9 mouse cellular contexts compared by ENCODE assay signal in the genomic region with DNA sequence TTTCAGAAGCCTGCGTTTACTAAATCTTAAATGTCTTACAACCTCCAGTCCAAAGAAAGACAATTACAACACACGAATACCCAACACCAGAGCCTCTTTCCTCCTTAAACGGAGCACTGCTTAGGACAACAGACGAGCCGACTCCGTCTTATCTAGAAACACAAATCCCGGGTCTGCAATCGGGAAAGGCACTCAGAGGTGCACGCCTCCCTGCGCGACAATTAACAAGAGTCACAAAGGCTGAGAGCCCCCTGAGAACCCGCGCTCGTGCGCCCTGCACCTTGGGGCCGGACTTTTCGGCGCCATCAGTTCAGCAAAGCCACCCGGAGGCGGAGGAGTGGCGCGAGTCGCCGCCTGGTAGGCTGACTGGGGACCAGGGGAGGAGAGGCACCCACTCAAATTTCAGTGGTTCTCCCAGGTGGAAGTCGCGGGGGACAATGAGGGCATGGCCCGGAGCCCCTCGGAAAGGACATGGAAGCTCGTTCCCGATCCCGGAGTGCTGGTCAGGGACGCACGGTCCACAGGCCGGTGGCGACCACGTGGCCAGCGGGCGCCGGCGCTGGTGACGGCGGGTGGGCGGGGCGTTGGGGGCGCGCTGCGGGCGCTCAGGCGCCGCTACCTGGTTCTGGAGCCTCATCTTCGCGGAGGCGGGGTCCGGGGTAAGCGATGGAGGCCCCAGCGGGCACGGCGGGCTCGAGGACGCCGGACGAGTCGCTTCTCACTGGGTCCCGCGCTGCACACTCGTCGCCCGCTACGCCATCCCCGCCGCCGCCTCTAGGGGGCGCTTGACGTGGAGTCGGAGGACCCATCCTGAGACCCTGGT. TPM values are rescaled to one million over a fixed set of nuclear protein-coding genes. Genes with fewer than 3 reads are reported as not detected.
A peak's percentile ranks its signal among the peaks of the same experiment; 100 is the strongest.
DNase-seq lines count a peak whose midpoint lies in the region; ATAC-seq lines count a peak whose summit lies in the region.
"Had no signal": no experiment of that assay in that cellular context is flagged by ENCODE, and none has a peak within 500 bp of the region (broad histone marks: within the 10 kb centered on the region; RNA-seq: fewer than 3 reads in every experiment).

A gene (minus strand): TSS at position 732 of the 823 bp plus-strand sequence.

- H3K4me3 ChIP-seq in intestine, embryonic 16.5 days (ENCODE audit: low read length) = peak within 1 kb of the TSS; percentile 67
- peak within 1 kb of the TSS; percentile 62 for H3K4me3 ChIP-seq in midbrain, embryonic 11.5 days (ENCODE audit: low read depth, low read length)

- H3K27me3 ChIP-seq in intestine, embryonic 16.5 days (replicated peaks; ENCODE audit: control insufficient read depth, insufficient read depth, low read length) = no peaks in the 10 kb centered on the region
- no peaks in the 10 kb centered on the region for H3K27me3 ChIP-seq in midbrain, embryonic 11.5 days (ENCODE audit: control insufficient read depth, insufficient read depth, low read length)

- peak within 1 kb of the TSS; percentile 92 for H3K4me2 ChIP-seq in intestine, embryonic 16.5 days (ENCODE audit: low read depth, low read length)
- peak within 1 kb of the TSS; percentile 78 for H3K4me2 ChIP-seq in midbrain, embryonic 11.5 days

- under 1% methylated on average over 75 of the region's 75 CpGs for WGBS in intestine, embryonic 16.5 days
- under 1% methylated on average over 69 of the region's 75 CpGs for WGBS in midbrain, embryonic 11.5 days

- no peaks in the 10 kb centered on the region for H3K4me1 ChIP-seq in intestine, embryonic 16.5 days (ENCODE audit: control insufficient read depth, insufficient read depth, low read length)
- H3K4me1 ChIP-seq in midbrain, embryonic 11.5 days (ENCODE audit: control insufficient read depth, insufficient read depth, low read length) = peaks cover 3% of the 10 kb centered on the region; the same call in 1 of the 2 replicates

- intact Hi-C loops in left cerebral cortex, postnatal 14 days (cut with DNase I) = loop anchor here (5.0 kb wide), 1 partner anchor 59 kb away; no protein-coding TSS in a partner anchor

- H3K9ac ChIP-seq in intestine, embryonic 16.5 days (ENCODE audit: low read depth, low read length) = peak within 1 kb of the TSS; percentile 73
- H3K9ac ChIP-seq in midbrain, embryonic 11.5 days (ENCODE audit: low read length) = peak within 1 kb of the TSS; percentile 90

- peak; percentile 76 for DNase-seq in adrenal gland, postnatal 10 days
- DNase-seq in gastrocnemius, postnatal 25 days = peak; percentile 8
- peak; percentile 43 to 72 for DNase-seq in left cerebral cortex, postnatal 14 days (ENCODE audit: low spot score in 2 of 2)
- DNase-seq in midbrain, embryonic 11.5 days (ENCODE audit: low spot score, missing footprints) = peak; percentile 100
- DNase-seq in spleen, adult 18-20 months = peak; percentile 3 to 4
- no peak for DNase-seq in c-Kit-positive CD71-positive TER-119-positive erythroid progenitor cells, embryonic 14.5 days (ENCODE audit: low spot score)

- no peaks in the 10 kb centered on the region for H3K9me3 ChIP-seq in intestine, embryonic 16.5 days (ENCODE audit: control insufficient read depth, low read length)
- no peaks in the 10 kb centered on the region for H3K9me3 ChIP-seq in midbrain, embryonic 11.5 days (ENCODE audit: control insufficient read depth, low read length)

- ATAC-seq in common myeloid progenitor, adult 5-6 weeks (replicated peaks; ENCODE audit: low read depth, poor library complexity, severe bottlenecking) = peak; percentile 63
- ATAC-seq in intestine, embryonic 16.5 days = peak; percentile 96
- peak; percentile 97 for ATAC-seq in midbrain, embryonic 11.5 days (ENCODE audit: low FRiP score)

- H3K27ac ChIP-seq in intestine, embryonic 16.5 days (ENCODE audit: low read length) = 0 out of 2 replicates have a peak within 1 kb of the TSS, but pooled peaks have one; percentile 8
- peak within 1 kb of the TSS; percentile 71 for H3K27ac ChIP-seq in midbrain, embryonic 11.5 days (ENCODE audit: low read depth, low read length)

- H3K36me3 ChIP-seq in intestine, embryonic 16.5 days (ENCODE audit: control insufficient read depth, insufficient read depth, low read length) = no peaks in the 10 kb centered on the region
- no peaks in the 10 kb centered on the region for H3K36me3 ChIP-seq in midbrain, embryonic 11.5 days (ENCODE audit: control insufficient read depth, insufficient read depth, low read length)

RNA-seq across cellular contexts. Expression of the gene that starts here (rescaled TPM):
- total RNA-seq in adrenal gland, postnatal 10 days (2021) = 1 to 10 TPM; 5.9 to 8.4 TPM
- not detected in 2 replicates for total RNA-seq in common myeloid progenitor, adult 5-6 weeks (2017)
- total RNA-seq in gastrocnemius, postnatal 25 days (2021) = not detected
- polyA plus RNA-seq in intestine, embryonic 16.5 days (2015; fragmentation: Nextera tagmentation; extraction: Ambion mirVana) = 38.6 and 46.3 TPM in 2 replicates
- 100 to 1,000 TPM in 1 of 2 experiments, 10 to 100 TPM in 1; 91.8 to 116 TPM for total RNA-seq in left cerebral cortex, postnatal 14 days (2021)
- 240 and 250 TPM in 2 replicates for polyA plus RNA-seq in midbrain, embryonic 11.5 days (2014; fragmentation: Nextera tagmentation; extraction: Ambion mirVana)
- total RNA-seq: gastrocnemius, postnatal 36 days had no signal

Comparison
In these comparisons a context has a peak if more than half of its experiments do, and no peak if none do; other contexts are left out.
1. RNA of the gene that starts here (total RNA-seq): 91.8 to 116 TPM in left cerebral cortex, postnatal 14 days; 5.9 to 8.4 TPM in adrenal gland, postnatal 10 days, not detected in gastrocnemius, postnatal 25 days and not detected in common myeloid progenitor, adult 5-6 weeks; every median in the first group is over 4 times any median in the second.
2. Peak in ATAC-seq in common myeloid progenitor, adult 5-6 weeks; RNA of the gene not detected or under 1 TPM.
3. Peak in DNase-seq in gastrocnemius, postnatal 25 days; RNA of the gene not detected or under 1 TPM.
4. Peak in every context shown above with its lines, with median percentiles within 50 percentile points of each other: ATAC-seq.